Mouse (Mus musculus) telencephalon, adult 2 months (tissue): ENCODE results near the gene Dpyd.

Source experiments
- DNase-seq: peaks from one replicate; pipeline ENCODE4 v3.0.0-alpha.2; 2011; ENCODE audit warnings: low read depth, low spot score

Gene Dpyd

DNA sequence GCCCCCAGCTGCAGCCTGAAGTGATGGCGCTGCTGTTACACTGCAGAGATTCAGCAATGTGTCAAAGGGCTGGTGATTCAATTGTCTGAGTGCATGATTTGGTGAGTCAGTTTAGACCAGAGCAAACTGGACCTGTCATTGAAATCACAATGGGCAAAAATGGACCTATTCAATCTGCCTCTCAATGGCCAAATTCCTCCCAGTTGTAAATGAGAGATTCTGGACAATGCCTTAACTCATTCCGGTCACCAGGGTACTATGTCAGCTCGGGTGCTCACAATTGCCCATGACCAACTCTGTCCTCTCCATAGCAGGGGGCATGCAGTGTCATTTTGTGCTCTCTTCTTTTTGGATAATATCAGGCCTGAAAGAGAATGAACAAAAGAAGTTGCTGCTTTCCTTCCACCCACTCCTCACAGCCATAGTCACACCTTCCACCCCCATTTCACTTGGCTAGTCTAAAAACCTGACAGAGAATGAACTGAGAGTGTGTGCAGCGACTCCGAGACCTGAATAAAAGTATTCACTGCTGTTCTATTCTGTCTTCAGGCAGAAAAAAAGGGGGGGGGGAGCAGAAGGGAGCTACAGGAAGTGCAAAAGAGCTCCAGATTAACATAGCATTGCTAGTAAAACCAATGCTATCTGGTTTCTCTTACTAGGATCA is 533.4 kb downstream of the Dpyd start:
- DNase-seq = peak; percentile 42

- DNase-seq = no peak
Observed at GRCm38 (mm10) chr3:119126003-119126402, 564.1 kb downstream of the Dpyd start.

DNA sequence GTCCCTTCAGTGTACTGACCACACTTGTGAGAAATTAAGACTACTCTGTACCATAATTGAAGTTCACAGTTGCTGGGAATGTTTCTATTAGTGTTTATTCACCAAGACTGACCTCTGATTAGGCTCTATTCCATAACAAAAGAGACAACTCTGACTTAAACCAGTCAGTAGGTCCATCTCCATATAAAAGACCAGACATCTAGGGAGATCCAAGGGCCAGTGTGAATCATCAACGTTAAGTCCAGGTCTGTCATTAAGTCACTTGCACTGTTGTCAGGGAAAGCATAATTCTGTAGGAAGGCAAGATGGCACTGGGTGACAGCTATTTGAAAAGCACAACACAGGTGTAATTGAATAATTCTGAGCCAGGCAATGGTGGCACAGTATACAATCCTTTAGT is 566.1 kb downstream of the Dpyd start:
- no peak for DNase-seq

DNA sequence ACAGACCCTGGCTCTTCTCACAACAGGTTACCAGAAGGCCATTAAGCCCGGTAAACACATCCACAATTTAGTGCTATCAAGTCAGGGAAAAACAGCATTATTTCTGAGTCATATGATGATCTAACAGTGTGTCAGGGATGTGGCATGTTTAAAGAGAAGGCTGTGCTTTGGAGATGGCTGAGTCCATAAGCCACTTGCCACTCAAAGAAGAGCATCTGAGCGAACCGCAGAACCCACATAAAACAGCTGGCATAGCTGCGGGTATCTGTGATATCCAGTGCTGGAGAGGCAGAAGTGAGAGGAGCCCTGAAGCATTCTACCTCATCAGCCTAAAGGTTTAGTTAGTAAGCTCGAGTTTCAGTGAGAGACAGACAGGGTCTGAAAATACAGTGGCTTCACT is 581.1 kb downstream of the Dpyd start:
- DNase-seq = no peak

DNA sequence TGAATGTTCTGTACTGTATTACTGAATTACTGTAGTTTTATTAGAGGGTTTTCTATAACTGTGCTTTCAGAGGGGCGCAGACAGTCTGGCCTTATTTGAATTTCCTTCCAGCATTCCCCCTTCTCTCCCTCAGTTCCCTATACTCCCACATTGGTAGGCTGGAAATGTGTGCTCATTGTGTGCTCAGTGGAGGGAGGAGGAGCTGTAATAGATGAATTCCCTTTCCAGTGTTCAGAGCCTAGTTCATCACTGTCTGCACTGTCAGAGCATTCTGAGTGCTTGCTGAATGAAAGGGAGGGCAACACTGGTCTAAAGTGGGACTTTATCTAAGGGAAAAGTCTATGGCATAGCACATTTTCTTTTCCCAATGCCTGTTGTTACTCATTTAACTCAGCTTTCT is 582.9 kb downstream of the Dpyd start:
- DNase-seq = no peak

GRCm38 (mm10) chr3:119154604-119155444 is 592.9 kb downstream of the Dpyd start:
- peak; percentile 8 for DNase-seq

DNA sequence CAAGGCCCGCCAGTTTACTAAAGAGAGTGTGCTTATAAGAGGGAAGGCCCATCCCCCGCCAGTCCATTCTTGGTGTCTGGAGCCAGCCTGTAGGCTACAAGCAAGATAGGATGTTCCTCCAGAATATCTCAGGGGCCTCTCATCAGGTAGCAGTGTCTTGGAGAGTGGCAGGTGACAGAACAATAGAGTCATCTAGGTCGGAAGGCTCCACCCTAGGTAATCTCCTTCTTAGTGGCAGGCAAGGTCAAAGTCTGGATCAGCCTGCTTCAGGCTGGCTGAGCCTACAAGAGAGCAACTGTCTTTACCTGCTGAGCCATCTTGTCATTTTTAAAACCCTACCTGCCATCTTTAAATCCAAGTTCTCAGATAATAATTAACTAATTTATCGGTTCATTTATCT is 596.7 kb downstream of the Dpyd start:
- DNase-seq = no peak

- DNase-seq = no peak
Observed at GRCm38 (mm10) chr3:119165691-119166090, 603.8 kb downstream of the Dpyd start.

GRCm38 (mm10) chr3:119168166-119168565 is 606.2 kb downstream of the Dpyd start:
- DNase-seq = no peak

- DNase-seq = no peak
Observed at GRCm38 (mm10) chr3:119168661-119169060, 606.7 kb downstream of the Dpyd start.

DNA sequence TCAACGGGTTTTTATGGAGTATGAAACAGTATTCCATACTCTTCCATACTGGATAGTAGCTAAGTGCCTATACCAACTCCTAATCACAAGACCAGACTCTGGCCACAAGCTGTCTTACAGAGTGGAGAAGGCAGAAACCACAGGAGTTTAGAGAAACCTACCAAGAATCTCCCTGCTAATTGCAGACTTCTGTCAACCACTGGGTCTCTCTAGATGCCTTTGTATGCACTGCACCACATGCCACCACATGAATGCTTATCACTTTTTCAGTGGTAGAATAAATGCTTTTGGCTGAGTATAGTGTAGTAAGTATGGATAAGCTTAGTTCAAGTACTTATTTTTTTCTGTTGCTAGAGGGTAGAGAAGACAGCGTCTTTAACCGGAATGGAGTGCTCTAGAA is 621.3 kb downstream of the Dpyd start:
- DNase-seq = no peak

DNA sequence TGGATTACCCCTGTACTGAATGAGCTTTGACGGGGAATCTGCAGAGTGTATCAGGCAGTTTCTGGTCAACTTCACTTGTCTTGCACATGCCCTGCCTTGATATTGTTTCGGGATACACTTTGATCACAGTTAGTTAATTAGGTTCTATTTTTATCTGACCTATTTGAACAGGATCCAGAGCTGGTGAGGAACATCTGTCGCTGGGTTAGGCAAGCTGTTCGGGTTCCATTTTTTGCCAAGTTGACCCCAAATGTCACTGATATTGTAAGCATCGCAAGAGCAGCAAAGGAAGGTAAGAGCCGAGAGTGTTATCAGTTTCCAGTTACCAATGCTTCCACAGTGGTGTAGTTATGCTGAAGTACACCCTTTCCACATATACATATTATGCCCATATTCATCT is 632.1 kb downstream of the Dpyd start:
- DNase-seq = no peak

- no peak for DNase-seq
Observed at GRCm38 (mm10) chr3:119195613-119196012, 633.7 kb downstream of the Dpyd start.

DNA sequence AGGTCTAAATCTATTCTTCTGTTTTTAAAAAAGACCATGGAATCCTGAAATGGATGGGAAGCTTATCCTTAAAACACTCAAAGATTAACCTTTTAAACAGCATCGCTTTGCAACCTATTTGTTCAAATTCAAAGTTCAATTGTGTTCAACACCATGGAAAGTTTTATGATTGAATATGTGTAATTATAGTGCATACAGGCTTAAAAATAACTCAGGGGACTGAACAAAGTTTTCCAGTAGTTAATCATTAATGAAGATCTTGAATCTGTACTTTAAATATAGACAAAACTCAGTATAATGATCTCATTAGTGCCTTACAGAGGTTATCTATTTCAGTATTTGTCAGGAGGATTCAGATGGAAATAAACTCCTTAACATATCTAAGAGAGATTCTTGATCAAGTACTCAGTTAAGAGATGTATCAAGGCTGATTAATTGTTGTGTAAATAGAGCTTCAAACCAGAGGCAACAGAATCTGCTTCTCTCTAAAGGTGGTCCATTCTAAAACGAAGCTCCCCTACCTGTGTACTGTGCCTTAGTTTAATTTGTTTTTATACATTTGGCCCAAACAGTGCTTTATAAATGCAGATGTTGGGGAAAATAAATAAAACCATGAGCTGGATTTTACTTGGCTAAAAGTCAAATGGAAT is 659.0 kb downstream of the Dpyd start:
- no peak for DNase-seq

GRCm38 (mm10) chr3:119243181-119243580 is 681.3 kb downstream of the Dpyd start:
- no peak for DNase-seq

DNA sequence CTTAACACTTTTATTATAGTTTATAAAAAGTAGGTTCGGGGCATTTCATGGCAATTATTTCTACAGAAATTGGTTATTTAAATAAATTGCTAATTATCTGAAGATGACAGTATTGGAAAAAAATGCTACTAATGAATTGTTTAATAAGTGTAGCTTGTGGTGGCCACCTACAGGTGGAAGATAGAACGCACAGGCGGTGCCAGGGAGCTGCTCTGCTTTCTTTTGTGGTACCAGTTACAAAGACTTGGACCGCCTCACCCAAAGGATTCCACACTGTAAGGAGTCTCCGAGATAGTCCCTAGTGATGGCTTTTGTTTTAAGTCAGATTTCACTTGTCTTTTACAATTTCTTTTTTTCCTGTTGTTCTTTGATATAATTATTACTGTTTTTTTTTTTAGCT is 694.6 kb downstream of the Dpyd start:
- no peak for DNase-seq

GRCm38 (mm10) chr3:119275241-119275640 is 713.3 kb downstream of the Dpyd start:
- DNase-seq = peak; percentile 5

GRCm38 (mm10) chr3:119280671-119281070 is 718.7 kb downstream of the Dpyd start:
- no peak for DNase-seq

DNA sequence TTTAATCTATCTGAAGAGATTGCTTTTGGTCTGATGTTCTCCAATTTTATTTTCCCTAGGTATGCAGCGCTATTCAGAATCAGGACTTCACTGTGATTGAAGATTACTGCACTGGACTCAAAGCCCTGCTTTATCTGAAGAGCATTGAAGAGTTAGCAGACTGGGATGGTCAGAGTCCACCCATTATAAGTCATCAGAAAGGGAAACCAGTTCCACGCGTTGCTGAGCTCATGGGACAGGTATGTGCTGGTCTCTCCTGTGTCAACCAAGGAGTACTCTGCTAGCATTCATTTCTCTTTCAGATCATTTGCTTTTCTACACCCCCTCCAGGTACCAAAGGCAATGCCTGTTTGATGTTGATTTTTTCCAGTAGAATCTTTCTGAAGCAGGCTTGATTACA is 752.8 kb downstream of the Dpyd start:
- no peak for DNase-seq

DNA sequence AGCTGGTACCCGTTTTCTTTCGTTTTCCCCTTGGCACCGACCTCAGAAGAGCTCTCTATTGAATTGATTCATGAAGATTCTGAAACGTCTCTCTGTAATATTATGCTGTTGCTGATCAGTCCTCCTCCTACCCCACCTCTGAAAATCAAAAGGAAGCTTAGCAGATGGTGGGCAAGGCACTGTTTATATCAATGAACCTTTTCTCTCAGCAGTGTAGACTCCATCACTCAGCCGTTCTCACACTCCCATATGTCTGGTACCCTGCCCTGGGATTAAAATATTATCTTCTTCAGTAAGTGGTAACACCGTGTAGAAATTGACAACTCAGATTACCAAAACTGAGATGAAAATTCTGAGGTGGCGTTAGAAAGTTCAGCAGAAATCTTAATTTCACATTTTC is 767.1 kb downstream of the Dpyd start:
- DNase-seq = peak; percentile 10

- DNase-seq = peak; percentile 26
Observed at GRCm38 (mm10) chr3:119333335-119334305, 771.7 kb downstream of the Dpyd start.
